Mouse (Mus musculus) left cerebral cortex, adult 11 months (tissue): ENCODE measurements around the gene Pfas.
"Not testable (repeated sequence)": the region's sequence is repeated elsewhere in the genome, so short reads cannot be mapped to it uniquely, and the experiment has no call there.

Experiments
- DNase-seq: peaks from one replicate; pipeline ENCODE4 v3.0.0; 2022; ENCODE audit warnings: low spot score

Pfas gene

GRCm38 (mm10) chr11:69015644-69016441 is 7.6 kb upstream of the Pfas start, which contains the start of gene Ctc1:
TSS of gene Ctc1 (plus strand) at chr11:69015911.
- DNase-seq: peak; percentile 84

- DNase-seq: peak; percentile 84
These were observed 3.9 kb upstream of the Pfas start for GRCm38 (mm10) chr11:69012071-69012601.

- not testable (repeated sequence) for DNase-seq
These were observed 3.2 kb upstream of the Pfas start for GRCm38 (mm10) chr11:69011445-69011844.

GRCm38 (mm10) chr11:69010400-69011323 is 2.4 kb upstream of the Pfas start:
- no peak for DNase-seq

- DNase-seq: no peak
These were observed 1.2 kb upstream of the Pfas start for GRCm38 (mm10) chr11:69009508-69009907.

GRCm38 (mm10) chr11:69006575-69006974 is 1.7 kb downstream of the Pfas start:
- DNase-seq: not testable (repeated sequence)

GRCm38 (mm10) chr11:69005193-69005592 is 3.1 kb downstream of the Pfas start:
- DNase-seq: no peak

GRCm38 (mm10) chr11:69003592-69003991 is 4.7 kb downstream of the Pfas start:
- no peak for DNase-seq

- not testable (repeated sequence) for DNase-seq
These were observed 5.5 kb downstream of the Pfas start for GRCm38 (mm10) chr11:69002782-69003181.

GRCm38 (mm10) chr11:68997080-68997479 is 11.2 kb downstream of the Pfas start:
- no peak for DNase-seq

GRCm38 (mm10) chr11:68994377-68994776 is 13.9 kb downstream of the Pfas start:
- DNase-seq: no peak

- no peak for DNase-seq
These were observed 15.1 kb downstream of the Pfas start for GRCm38 (mm10) chr11:68993122-68993521.

GRCm38 (mm10) chr11:68988341-68988740 is 19.9 kb downstream of the Pfas start:
- no peak for DNase-seq

GRCm38 (mm10) chr11:68987365-68987882 is 20.8 kb downstream of the Pfas start:
- no peak for DNase-seq

GRCm38 (mm10) chr11:68982639-68983369 is 25.5 kb downstream of the Pfas start:
- peak; percentile 48 for DNase-seq

- DNase-seq: no peak
These were observed 27.3 kb downstream of the Pfas start for GRCm38 (mm10) chr11:68980919-68981318.

- DNase-seq: no peak
These were observed 28.9 kb downstream of the Pfas start for GRCm38 (mm10) chr11:68979320-68979733.

GRCm38 (mm10) chr11:68975601-68976000 is 32.7 kb downstream of the Pfas start:
- no peak for DNase-seq

- DNase-seq: no peak
These were observed 33.2 kb downstream of the Pfas start, which contains the start of gene Rangrf for GRCm38 (mm10) chr11:68975085-68975484. TSS of gene Rangrf (minus strand) at chr11:68975185.

- DNase-seq: no peak
These were observed 34.2 kb downstream of the Pfas start for GRCm38 (mm10) chr11:68974059-68974450.

- peak; percentile 68 for DNase-seq
These were observed 34.8 kb downstream of the Pfas start for GRCm38 (mm10) chr11:68973250-68974058.
